Mouse (Mus musculus): ENCODE results near the gene Nlk. TPM values are rescaled to one million over a fixed set of nuclear protein-coding genes. Genes with fewer than 3 reads are reported as not detected.
A peak's percentile ranks its signal among the peaks of the same experiment; 100 is the strongest.
"Not testable (repeated sequence)": the region's sequence is repeated elsewhere in the genome, so short reads cannot be mapped to it uniquely, and the experiment has no call there.

Gene Nlk
- total RNA-seq, 2 experiments from 2014 or later, result 38.3 to 41.4 TPM

DNA sequence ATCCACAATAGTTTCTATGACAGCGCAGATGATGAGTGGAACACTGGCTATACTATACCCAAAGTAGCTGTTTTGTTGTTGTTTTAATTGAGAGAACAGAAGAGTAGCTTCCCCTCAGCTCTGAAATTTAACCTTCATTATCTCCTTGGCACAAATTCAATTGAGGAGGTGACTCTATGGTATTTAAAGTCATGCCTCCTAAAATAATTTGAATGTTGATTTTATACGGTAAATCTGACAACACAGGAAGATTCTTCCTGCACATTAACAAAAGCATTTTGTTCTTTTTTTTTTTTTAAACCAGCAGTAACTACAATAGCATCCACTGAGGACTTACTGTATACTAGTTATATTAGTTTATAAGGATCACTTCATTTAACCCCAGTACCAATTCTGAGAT, 6.0 kb downstream of the Nlk start:
- DNase-seq (ENCODE audit: low spot score in 2 of 2), result no peak

DNA sequence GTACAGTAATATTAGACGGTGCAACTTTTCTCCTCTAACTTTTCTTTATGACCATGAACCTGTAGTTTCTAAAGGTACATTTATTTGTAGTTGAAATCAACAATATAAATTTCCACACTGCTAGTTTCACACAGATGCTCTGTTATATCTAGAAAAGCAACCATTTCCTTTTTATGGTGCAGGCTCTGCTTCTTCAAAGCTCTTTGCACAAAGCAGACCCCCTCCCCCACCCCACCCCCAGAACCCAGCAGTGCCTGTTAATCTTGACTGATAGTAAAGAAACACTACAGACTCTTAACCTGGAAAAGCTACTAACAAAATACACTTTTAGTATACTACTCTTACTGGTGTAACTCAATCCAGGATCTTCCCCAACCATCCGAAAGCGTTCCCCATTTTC, 6.6 kb downstream of the Nlk start:
- no peak for DNase-seq (ENCODE audit: low spot score in 2 of 2)

DNA sequence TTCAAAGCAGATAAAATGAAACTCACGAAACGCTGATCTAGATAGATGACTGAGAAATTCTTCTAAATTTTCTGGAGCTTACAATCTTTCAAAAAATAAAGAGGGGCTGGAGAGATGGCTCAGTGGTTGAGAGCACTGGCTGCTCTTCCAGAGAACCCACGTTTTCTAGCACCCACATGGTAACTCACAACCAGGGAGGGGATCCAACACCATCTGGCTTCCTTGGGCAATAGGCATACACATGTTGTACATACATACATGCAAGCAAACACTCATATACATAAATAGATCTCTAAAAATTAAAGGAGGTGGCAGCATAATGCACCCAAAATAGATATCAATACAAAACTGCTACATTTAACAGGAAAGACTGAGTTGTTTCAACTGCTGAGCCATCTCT, 16.1 kb downstream of the Nlk start:
- peak in 1 of 2 experiments; percentile 38 for DNase-seq (ENCODE audit: low spot score in 2 of 2)

DNA sequence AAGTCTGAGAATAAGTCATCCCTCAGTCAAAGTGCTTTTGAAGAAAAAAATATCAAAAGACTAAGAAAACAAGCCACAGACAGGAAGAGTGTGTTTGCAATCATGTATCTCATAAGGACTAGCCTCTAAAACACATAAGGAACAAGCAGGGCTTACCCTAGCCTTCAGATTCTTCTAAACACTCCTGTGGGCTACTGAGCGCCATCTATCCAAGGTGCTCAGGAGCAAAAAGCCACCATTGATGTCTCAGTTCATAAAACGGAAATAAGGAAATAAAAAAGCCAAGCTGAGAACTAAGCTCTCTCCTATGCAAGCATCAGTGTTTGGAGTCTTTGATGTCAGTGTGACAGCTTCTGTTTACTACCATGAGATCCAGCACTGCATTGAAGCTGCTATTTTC, 18.4 kb downstream of the Nlk start:
- no peak for DNase-seq (ENCODE audit: low spot score in 2 of 2)

DNA sequence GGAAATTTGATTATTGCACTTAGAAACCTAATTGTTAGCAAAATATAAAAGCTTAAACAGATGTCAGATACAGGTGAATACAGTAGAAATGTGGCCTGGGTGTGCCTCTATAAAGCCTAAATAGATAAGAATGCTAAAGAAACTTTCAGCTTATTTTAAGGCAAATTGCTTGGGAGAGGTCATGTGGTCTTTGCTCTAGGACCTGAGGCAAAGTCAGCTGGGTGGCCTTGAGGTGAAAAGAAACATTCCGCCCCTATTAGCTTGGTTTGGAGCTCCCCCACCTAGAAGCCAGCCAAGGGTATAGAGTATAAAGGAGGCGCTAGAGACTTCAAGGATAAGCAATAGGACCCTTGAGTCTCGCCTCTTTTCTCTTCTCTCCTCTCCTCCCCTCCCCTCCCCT, 28.5 kb downstream of the Nlk start:
- no peak for DNase-seq (ENCODE audit: low spot score in 2 of 2)

DNA sequence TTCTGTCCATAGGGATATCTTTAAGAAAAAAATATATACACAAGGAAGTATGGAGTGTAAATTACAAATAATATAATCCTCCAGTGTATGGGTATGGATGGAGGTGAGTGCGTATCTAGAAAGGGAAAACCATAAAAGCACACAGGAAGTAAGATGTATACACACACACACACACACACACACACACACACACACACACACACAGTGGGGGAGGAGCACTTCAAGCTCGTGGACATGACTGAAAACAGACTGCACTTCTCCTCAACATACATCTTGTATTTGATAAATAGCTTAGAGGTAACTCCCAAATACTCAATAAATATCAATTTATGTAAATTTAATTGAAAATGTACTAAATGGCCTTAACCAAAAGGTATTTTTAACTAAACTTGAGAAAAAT, 32.3 kb downstream of the Nlk start:
- no peak for DNase-seq (ENCODE audit: low spot score in 2 of 2)

DNA sequence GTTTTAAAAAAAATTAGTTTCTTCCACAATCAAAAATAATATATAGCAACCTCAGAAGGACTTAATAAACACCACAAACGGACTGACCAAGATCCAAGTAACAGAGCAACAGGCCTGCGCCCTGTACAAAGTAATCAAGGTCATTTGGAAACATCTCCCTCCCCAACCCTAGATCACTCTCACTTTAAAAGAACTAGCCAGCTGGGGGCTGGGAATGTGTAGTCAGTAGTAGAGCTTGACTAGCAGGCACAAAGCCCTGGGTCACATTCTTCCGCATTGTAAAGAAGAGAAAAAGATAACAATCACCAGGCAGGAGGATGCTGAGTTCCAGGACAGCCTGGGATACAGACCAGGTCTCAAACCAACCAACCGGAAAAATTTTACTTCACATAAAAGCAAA, 33.3 kb downstream of the Nlk start:
- no peak for DNase-seq (ENCODE audit: low spot score in 2 of 2)

DNA sequence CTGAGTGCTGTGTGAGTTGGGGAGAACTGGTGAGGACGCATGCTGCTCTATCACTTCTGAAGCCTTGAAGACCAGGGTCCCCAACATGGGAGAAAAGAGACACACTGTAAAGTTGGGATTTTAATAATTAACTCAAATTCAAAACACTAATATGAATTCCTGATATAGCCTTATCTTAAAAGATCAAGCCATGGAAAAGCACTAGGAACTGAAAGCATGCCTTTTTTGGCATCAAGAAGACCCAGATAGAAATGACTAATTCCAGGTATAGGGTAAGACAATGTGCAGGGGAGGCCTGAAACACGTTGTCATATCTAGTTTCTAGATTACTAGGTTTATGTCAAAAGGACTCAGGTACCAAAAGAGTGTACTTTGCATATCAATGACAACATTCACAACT, 48.0 kb downstream of the Nlk start:
- DNase-seq (ENCODE audit: low spot score in 2 of 2), result no peak

DNA sequence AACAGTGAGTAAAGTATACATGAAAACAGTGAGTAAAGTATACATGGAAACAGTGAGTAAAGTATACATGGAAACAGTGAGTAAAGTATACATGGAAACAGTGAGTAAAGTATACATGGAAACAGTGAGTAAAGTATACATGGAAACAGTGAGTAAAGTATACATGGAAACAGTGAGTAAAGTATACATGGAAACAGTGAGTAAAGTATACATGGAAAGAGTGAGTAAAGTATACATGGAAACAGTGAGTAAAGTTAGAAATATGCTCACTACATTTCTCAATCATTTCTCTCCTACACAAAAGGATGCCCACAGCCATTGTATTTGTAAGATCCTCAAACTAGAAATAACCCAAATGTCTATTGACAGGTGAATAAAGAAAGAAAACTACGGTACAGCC, 48.8 kb downstream of the Nlk start:
- not testable (repeated sequence) for DNase-seq (ENCODE audit: low spot score in 2 of 2)

DNA sequence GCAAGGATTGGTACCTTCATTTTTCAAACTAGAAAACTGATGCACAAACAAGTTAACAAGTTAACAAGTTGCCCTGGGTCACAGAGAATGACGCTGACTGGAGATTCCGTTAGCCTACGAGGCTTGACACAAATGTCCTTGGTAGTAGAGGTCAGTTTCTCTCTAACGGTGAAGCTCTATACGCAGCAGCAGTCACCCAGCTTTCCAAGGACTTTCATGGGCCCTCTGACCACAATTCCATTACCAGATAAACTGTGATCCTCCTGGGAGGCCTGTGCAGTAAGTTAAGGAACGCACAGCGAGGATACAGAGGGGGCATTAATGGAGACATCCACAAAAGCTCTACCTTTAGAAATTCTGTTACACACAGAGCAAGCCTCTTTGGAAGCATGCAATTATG, 53.4 kb downstream of the Nlk start:
- DNase-seq (ENCODE audit: low spot score in 2 of 2), result no peak

DNA sequence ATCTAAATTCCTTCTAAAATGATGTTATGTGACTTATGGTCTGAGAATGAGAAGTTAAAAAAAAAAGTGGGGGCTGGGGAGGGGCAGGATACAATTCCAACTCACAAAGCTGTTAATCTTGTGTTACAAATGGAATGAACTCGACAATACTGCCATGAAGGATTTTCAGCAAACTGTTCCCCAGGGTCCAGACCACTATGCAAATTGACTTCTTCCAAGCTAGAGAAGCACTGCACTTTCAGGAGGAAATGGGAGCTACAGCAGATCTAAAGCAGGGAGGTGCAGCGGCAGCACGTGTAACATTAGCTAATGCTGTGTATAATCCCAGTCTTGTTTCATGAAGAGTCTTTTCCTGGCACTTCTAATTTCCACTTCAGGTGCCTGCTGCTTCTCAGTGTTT, 55.0 kb downstream of the Nlk start:
- no peak for DNase-seq (ENCODE audit: low spot score in 2 of 2)

DNA sequence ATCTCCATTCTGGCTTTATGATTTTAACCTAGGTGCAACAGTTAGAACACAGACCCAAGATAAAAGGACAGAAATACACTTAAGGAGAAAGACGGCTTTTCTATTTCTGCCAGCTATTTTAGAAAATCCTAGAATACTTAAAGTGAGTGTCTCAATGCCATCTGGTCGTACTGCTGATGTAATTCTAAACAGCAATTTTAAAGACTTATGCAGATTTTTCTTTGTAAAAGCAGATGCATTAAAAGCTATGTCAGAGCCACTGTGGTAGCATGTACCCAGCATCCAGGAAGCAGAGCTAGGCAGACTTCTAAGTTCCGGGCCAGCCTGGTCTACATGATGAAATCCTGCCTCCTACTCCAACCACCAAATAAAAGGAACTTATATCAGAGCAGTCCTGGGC, 56.1 kb downstream of the Nlk start:
- peak in 1 of 2 experiments; percentile 6 for DNase-seq (ENCODE audit: low spot score in 2 of 2)

DNA sequence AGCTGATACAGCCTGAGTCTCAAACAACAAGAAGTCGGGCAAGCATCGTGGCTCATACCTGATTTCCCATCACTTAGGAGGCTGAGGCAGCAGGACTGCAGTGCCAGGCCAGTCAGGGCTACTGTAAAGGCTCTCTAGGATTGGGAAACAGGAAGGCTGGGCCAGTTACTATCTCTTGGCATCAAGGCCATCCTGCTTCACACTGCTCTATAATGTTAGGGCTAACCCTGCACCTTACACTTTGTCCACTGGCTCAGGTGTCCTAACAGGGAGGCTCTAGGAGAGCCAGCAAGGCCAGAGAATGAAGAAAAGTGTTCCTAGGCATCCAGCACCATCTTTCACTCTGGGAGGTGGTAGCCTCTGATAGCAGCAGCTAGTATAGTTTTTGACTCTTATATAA, 64.4 kb downstream of the Nlk start:
- no peak for DNase-seq (ENCODE audit: low spot score in 2 of 2)

DNA sequence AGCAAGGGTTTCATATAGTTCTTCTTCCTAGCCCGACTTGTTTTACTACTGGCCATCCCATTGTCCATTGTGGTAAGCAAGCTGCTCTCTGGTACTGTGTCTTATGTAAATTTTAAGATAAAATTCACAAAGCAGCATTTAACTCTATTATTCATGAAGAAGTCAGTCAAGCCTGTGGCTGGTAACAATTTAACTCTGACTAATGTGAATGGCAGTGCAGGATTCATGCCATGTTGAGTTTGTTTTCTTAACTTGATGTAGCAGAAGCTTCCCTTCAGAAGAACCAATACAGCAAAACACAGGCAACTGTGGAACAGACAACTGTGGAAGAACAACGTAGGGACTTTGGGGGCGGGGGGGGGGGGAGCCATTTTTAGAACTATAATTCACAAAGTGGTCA, 68.3 kb downstream of the Nlk start:
- DNase-seq (ENCODE audit: low spot score in 2 of 2), result no peak

DNA sequence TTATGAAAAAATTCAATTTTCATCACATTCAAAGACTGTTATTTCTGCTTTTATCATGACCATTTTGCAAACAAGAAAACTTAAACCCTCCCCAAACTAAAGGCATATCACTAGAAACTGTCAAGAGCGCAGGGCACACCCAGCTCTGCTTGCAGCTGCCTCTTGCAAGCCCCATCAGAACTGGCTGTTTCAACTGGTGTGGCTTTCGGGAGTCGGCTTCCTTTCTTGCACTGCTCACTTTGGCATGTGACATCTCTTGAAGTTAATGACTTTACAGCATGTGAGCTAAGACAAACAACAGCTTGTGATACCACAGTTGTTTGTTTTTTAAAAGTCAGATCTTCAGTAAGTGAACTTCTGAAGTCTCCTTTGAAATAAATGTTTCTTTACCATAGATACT, 72.8 kb downstream of the Nlk start:
- DNase-seq (ENCODE audit: low spot score in 2 of 2), result no peak

DNA sequence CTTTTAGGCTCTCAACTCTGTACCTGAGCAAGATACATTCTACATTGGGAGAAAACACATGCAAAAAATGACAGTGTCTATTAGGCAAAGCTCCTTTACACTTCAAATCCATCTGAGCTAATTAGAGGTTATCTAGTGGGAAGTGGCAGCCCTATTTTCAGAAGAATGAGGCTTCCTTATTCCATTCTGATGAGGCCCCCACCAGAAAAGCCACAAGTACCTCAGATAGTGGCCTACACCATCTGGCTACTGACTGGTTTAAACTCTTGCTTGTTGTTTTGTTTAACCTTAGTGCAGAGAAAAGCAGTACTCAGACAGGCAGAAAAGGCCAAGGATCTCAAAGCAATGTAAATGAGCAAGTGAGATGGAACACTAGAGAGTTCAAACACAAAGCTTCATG, 75.2 kb downstream of the Nlk start:
- no peak for DNase-seq (ENCODE audit: low spot score in 2 of 2)

DNA sequence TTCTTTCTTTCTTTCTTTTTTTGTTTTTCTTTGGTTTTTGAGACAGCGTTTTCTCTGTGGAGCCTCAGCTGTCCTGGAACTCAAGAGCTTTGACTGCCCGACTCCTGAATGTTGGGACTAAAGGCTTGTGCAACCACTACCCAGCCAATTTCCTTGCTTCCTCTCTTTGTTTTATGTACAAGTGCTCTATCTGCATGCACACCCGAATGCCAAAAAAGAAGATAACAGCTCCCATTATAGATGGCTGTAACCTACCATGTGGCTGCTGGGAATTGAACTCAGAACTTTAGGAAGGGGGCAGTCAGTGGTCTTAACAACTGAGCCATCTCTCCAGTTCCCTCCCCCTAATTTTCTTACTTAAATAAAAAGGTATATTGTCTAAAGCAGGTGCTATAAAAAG, 77.0 kb downstream of the Nlk start:
- DNase-seq (ENCODE audit: low spot score in 2 of 2), result no peak

DNA sequence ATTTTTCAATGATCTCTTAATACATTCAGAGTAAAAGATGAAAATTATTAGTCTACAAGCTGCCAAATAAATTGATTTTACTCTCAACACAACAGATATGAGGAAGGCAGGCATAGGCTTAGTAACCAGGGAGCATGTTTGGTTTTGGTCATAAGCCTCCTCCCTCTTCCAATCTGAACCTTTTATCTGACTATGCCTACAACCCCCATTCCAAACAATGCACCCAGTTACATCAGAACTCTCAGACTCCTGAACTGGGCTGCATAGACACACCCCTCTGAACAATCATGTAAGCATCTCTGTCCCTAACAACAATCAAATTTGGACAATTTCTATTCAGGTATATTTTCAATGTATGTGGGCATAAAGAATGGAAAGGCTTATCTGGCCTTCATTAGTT, 85.9 kb downstream of the Nlk start:
- DNase-seq (ENCODE audit: low spot score in 2 of 2), result no peak

DNA sequence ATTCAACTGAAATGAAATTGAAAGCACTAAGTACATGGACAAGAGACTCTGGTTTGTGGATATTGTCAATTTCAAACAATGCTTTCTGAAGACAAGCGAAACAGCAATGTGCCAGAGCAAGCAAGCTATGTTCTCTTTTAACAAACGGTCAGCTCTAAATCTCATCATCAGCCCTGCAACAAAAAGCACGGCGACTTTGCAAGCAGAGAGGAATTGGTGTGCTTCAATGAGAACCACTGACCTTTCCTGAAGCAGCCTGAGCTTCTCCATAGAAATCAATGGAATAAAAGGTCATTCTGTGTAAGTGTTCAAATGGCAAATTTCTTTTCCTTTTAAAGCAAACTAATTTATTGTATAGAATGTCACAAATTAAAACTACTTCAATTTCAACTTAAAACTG, 87.5 kb downstream of the Nlk start:
- no peak for DNase-seq (ENCODE audit: low spot score in 2 of 2)

DNA sequence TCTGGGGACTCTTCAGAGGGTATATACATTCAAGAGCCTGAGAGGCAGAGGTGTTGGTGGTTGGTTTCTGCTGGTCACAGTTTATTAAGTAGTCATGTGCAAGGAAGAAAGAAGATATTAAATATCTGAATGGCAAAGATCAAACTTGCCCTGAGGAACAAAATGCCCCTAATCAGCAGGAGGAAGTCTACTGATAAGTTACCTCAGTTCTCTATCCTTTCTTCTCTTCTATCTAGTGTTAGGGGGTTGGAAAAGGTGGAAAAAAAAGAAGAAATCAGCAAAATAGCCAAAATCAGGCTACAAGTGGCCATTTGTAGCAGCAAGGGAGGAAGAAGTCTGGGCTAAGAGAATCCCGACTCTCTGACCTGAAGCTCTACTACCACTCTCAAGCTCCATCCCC, 92.3 kb downstream of the Nlk start:
- DNase-seq (ENCODE audit: low spot score in 2 of 2), result no peak

DNA sequence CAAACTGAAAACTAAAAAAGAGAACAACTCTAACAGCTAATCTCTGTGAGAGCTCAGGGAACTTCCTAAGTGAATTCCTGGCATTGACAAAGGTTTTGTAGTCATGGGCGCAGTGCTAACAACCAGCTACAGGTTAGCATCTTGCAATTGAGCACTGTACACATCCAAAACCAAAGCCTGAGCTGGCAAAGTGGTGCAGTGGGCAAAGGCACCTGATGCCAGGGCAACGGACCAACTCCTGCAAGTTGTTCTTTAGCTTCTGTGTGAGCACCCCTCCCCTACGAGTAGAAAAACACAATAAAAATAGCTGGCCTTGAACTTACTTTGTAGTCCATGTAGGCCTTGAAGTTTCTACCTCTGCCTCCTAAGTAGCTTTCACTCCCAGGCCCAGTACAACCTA, 94.4 kb downstream of the Nlk start:
- DNase-seq (ENCODE audit: low spot score in 2 of 2), result no peak

DNA sequence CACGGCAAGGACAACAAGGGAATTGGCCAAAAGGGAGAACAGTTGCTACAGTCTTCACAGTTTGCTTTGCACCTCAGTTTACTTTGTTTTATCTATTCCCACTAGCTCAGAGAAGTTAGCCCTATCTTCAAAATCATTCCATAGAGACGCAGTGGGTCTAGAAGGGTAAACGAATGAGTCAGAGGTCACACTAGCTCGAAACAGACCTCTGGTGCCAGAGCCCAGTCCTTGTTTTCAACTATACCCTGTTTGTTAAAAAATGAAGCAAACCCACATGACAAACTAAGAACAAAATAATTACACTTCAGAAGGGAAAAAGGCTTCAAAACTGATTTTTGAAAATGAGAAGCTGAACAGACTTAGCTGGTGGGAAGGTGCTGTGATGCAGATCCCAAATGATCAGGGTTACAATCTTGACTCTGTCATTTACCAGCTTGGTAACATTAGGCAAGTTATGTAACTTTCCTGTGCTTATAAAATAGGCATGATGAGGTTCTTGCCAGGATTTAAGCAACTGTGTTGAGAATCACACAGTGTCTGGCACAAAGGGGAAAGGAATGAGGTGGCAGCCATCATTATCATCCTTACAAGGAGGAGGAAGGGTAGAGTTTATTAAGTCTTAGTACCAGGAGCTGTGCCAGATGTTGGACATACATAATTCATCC, 96.1 kb downstream of the Nlk start:
- no peak for DNase-seq (ENCODE audit: low spot score in 2 of 2)

DNA sequence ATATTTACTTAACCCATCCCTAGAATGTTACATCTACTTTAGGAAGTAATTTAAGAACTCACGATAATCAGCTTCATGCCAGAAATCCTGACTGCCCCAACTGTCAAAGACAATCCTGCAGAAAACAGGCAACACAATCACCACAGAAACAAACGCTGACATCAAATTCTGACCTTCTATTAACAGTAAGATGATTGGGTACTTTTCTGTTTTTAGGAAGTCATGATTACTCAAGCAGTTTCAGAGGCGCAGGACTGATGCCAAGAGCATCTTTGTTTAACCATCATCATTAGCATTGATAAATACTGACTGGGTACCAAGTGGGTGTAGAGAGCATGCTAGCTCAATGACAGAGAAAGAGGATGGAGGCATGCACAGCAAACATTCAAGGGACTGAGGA, 96.7 kb downstream of the Nlk start:
- no peak for DNase-seq (ENCODE audit: low spot score in 2 of 2)

DNA sequence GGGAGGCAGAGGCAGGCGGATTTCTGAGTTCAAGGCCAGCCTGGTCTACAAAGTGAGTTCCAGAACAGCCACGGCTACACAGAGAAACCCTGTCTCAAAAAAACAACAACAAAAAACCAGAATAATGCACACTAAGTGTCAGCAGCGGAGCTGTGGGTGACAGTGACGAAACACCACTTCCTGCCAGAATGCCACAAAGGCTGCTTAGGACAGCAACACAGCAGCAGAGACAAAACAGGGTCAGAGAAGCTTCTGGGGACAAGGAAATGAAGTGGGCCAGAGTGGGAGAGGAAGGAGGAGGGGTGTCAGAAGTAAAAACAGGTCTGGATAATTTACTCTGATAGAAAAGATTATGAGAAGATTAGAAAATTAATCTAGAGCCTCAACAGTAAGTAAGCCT, 97.1 kb downstream of the Nlk start:
- DNase-seq (ENCODE audit: low spot score in 2 of 2), result no peak
